Mouse (Mus musculus): ENCODE results near the gene Supt6. TPM values are rescaled to one million over a fixed set of nuclear protein-coding genes. Genes with fewer than 3 reads are reported as not detected.

Supt6 gene
- polyA plus RNA-seq, 1 experiment from 2014 or later, result 11.4 TPM

DNA sequence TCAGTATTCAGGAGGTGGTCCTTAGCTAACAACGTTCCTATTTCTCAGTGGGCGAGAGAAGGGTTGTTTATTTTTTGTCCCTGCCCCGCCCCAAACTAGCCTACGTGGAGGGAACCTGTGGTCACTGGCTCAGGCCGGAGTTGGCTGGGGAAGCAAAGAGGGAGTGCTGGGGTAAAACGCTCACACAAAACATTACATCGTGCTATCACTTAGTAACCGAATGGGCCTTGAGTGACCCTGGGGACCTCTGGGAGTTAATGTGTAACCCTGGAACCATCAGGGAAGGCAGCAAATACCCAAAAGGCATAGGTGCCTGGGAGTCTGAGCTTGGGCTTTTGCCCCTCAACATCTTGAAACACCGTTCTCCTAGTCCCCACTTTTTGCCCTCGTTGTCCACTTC is 68.3 kb downstream of the Supt6 start:
- DNase-seq (ENCODE audit: low spot score) (peak; percentile 76), ATAC-seq (peak; percentile 5)
- Histone ChIP-seq H3K36me3 (ENCODE audit: insufficient read depth, low read length) (peaks cover 11% of the 10 kb centered on the region; the same call in 1 of the 2 replicates), H3K4me2 (replicated peaks; ENCODE audit: low read depth, low read length) (peak overlapping the region; percentile 89), H3K9me3 (ENCODE audit: low read length) (no peaks in the 10 kb centered on the region), H3K9ac (replicated peaks; ENCODE audit: low read depth) (peak overlapping the region; percentile 9; the same call in 1 of the 2 replicates), H3K27ac (ENCODE audit: low read length) (peak overlapping the region; percentile 94), H3K4me3 (ENCODE audit: low read depth, low read length) (peak overlapping the region; percentile 52), H3K27me3 (replicated peaks; ENCODE audit: insufficient read depth, low read length) (no peaks in the 10 kb centered on the region), H3K4me1 (ENCODE audit: insufficient read depth, low read depth, low read length) (peaks cover 13% of the 10 kb centered on the region; the same call in 1 of the 2 replicates)
- TF ChIP-seq EP300 (IDR thresholded peaks at IDR 0.05) (no peak), CTCF (IDR thresholded peaks at IDR 0.05) (no peak)
- WGBS, result 0% methylated on average over 10 of the region's 10 CpGs

DNA sequence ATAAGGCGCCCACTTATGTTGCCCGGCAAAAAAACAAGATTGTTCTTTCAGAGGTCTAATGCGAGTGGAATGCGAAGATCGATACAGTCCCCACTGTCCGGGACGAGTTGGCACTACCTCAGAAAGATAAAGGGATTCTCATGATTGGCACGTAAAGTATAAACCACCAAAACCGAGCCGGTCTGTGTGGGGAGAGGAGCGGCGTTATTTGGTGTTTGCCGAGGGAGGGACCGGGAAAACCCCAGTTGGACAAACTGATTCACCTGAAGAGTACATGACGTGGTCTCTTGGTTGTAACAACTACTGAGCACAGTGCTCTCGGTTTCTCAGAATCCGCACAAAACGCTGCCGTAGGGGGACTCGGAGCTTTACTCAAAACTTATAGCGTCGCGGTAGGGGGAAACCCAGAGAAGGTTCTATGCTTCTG is 68.9 kb downstream of the Supt6 start:
- peaks cover 13% of the 10 kb centered on the region; the same call in 1 of the 2 replicates for H3K4me1 ChIP-seq (ENCODE audit: insufficient read depth, low read depth, low read length)
- H3K36me3 ChIP-seq (ENCODE audit: insufficient read depth, low read length), result peaks cover 11% of the 10 kb centered on the region; the same call in 1 of the 2 replicates
- WGBS, result under 1% methylated on average over 23 of the region's 23 CpGs
- H3K4me3 ChIP-seq (ENCODE audit: low read depth, low read length), result peak overlapping the region; percentile 52
- peak overlapping the region; percentile 89 for H3K4me2 ChIP-seq (replicated peaks; ENCODE audit: low read depth, low read length)
- TF ChIP-seq CTCF (IDR thresholded peaks at IDR 0.05) (no peak), EP300 (IDR thresholded peaks at IDR 0.05) (no peak)
- DNase-seq (ENCODE audit: low spot score) (peak; percentile 64), ATAC-seq (no peak)
- H3K9ac ChIP-seq (replicated peaks; ENCODE audit: low read depth), result peak overlapping the region; percentile 9
- H3K27me3 ChIP-seq (replicated peaks; ENCODE audit: insufficient read depth, low read length), result no peaks in the 10 kb centered on the region
- H3K27ac ChIP-seq (ENCODE audit: low read length), result peak overlapping the region; percentile 94
- H3K9me3 ChIP-seq (ENCODE audit: low read length), result no peaks in the 10 kb centered on the region

DNA sequence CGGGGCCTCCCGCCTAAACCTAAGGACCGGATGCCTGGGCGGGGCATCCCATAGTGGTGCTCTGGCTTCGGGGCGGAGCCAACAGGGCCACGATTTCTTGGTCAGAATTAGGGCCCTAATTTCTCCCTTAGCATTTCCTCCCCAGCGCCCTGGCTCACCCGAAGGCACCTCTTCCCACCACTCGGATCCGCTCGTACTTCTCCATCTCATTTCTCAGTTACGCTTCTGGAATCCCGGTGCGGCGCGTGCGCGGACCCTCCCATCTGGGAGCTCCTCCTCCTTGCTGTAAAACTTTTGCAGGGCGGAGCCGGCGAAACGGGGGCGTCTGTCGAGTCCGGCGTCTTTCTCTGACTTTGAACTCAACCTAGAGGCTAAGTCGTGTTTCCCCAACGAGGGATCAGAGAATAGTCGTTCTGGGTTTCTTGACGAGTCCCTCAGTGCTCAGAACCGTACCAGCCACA is 69.4 kb downstream of the Supt6 start, which contains the start of the genes Nek8 and Tlcd1:
Gene Nek8, minus strand, starts transcription at position 274 of the 461 bp plus-strand sequence.
Gene Tlcd1, plus strand, starts transcription at position 310 of the 461 bp plus-strand sequence.
- peaks cover 13% of the 10 kb centered on the region; the same call in 1 of the 2 replicates for H3K4me1 ChIP-seq (ENCODE audit: insufficient read depth, low read depth, low read length)
- ATAC-seq (peak; percentile 58), DNase-seq (ENCODE audit: low spot score) (peak; percentile 97)
- WGBS, result under 1% methylated on average over 32 of the region's 32 CpGs
- H3K9me3 ChIP-seq (ENCODE audit: low read length), result no peaks in the 10 kb centered on the region
- TF ChIP-seq EP300 (IDR thresholded peaks at IDR 0.05) (no peak), CTCF (IDR thresholded peaks at IDR 0.05) (no peak)
- H3K4me3 ChIP-seq (ENCODE audit: low read depth, low read length), result peak within 1 kb of the TSS; percentile 52
- H3K36me3 ChIP-seq (ENCODE audit: insufficient read depth, low read length), result peaks cover 11% of the 10 kb centered on the region
- H3K4me2 ChIP-seq (replicated peaks; ENCODE audit: low read depth, low read length), result peak within 1 kb of the TSS; percentile 89
- peak within 1 kb of the TSS; percentile 94 for H3K27ac ChIP-seq (ENCODE audit: low read length)
- H3K9ac ChIP-seq (replicated peaks; ENCODE audit: low read depth), result peak within 1 kb of the TSS; percentile 9
- no peaks in the 10 kb centered on the region for H3K27me3 ChIP-seq (replicated peaks; ENCODE audit: insufficient read depth, low read length)

- no peak for TF ChIP-seq EP300 (IDR thresholded peaks at IDR 0.05)
- peak; percentile 13; the same call in 1 of the 2 replicates for TF ChIP-seq CTCF (IDR thresholded peaks at IDR 0.05)
- Histone ChIP-seq H3K9me3 (ENCODE audit: low read length) (no peaks in the 10 kb centered on the region), H3K27me3 (replicated peaks; ENCODE audit: insufficient read depth, low read length) (no peaks in the 10 kb centered on the region), H3K27ac (ENCODE audit: low read length) (peak overlapping the region; percentile 94; the same call in 1 of the 2 replicates), H3K36me3 (ENCODE audit: insufficient read depth, low read length) (peaks cover 10% of the 10 kb centered on the region), H3K4me2 (replicated peaks; ENCODE audit: low read depth, low read length) (peak overlapping the region; percentile 89), H3K4me1 (ENCODE audit: insufficient read depth, low read depth, low read length) (peaks cover 13% of the 10 kb centered on the region; the same call in 1 of the 2 replicates), H3K4me3 (ENCODE audit: low read depth, low read length) (peak overlapping the region; percentile 52), H3K9ac (replicated peaks; ENCODE audit: low read depth) (no peak overlapping the region)
- under 1% methylated on average over 9 of the region's 10 CpGs for WGBS
- ATAC-seq (no peak), DNase-seq (ENCODE audit: low spot score) (no peak)
These were observed 69.9 kb downstream of the Supt6 start for GRCm38 (mm10) chr11:78175771-78176401.

DNA sequence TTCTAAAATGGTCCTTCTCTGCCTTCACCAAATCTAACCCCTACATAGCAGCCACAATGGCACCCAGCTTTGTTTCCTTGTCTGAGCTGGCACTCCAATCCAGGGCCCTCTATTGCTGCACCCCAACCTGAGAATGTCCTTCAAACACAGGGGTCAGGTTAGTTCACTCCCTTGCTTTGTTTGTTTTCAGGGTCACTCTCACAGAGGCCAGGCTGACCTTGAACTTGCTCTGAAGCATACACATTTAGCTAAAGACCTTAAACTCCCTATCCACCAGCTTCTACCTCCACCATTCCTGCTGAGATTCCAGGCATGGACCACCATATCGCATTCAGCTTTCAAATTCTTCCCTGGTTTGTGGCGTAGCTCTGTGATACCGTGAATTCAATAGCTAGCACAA is 71.3 kb downstream of the Supt6 start:
- no peak for TF ChIP-seq CTCF (IDR thresholded peaks at IDR 0.05)
- no peak for TF ChIP-seq EP300 (IDR thresholded peaks at IDR 0.05)
- WGBS, result 65% methylated on average over 3 of the region's 3 CpGs
- DNase-seq (ENCODE audit: low spot score), result no peak
- H3K4me3 ChIP-seq (ENCODE audit: low read depth, low read length), result no peak overlapping the region
- H3K4me2 ChIP-seq (replicated peaks; ENCODE audit: low read depth, low read length), result no peak overlapping the region
- H3K36me3 ChIP-seq (ENCODE audit: insufficient read depth, low read length), result no peaks in the 10 kb centered on the region; the same call in 1 of the 2 replicates
- no peaks in the 10 kb centered on the region for H3K9me3 ChIP-seq (ENCODE audit: low read length)
- no peaks in the 10 kb centered on the region for H3K27me3 ChIP-seq (replicated peaks; ENCODE audit: insufficient read depth, low read length)
- peak overlapping the region; percentile 66 for H3K27ac ChIP-seq (ENCODE audit: low read length)
- H3K9ac ChIP-seq (replicated peaks; ENCODE audit: low read depth), result no peak overlapping the region
- H3K4me1 ChIP-seq (ENCODE audit: insufficient read depth, low read depth, low read length), result peaks cover 7% of the 10 kb centered on the region; the same call in 1 of the 2 replicates
- ATAC-seq, result no peak

- no peak for DNase-seq (ENCODE audit: low spot score)
- H3K36me3 ChIP-seq (ENCODE audit: insufficient read depth, low read length), result no peaks in the 10 kb centered on the region; the same call in 1 of the 2 replicates
- no peak for ATAC-seq
These were observed 72.9 kb downstream of the Supt6 start for GRCm38 (mm10) chr11:78172748-78173383.

More at GRCm38 (mm10) chr11:78172748-78173383, 72.9 kb downstream of the Supt6 start:
- Histone ChIP-seq H3K4me1 (ENCODE audit: insufficient read depth, low read depth, low read length) (no peaks in the 10 kb centered on the region), H3K4me3 (ENCODE audit: low read depth, low read length) (no peak overlapping the region), H3K27me3 (replicated peaks; ENCODE audit: insufficient read depth, low read length) (no peaks in the 10 kb centered on the region), H3K9me3 (ENCODE audit: low read length) (no peaks in the 10 kb centered on the region), H3K27ac (ENCODE audit: low read length) (no peak overlapping the region), H3K4me2 (replicated peaks; ENCODE audit: low read depth, low read length) (no peak overlapping the region), H3K9ac (replicated peaks; ENCODE audit: low read depth) (no peak overlapping the region)
- TF ChIP-seq CTCF (IDR thresholded peaks at IDR 0.05) (no peak), EP300 (IDR thresholded peaks at IDR 0.05) (no peak)
- 72% methylated on average over 19 of the region's 19 CpGs for WGBS
